Mouse (Mus musculus) cerebellum, adult 2 months (tissue): ENCODE results near the gene Tmem270.

Experiments used
- CTCF ChIP-seq: fragments of 200-500 bp; IDR thresholded peaks from 2 replicates; pipeline ENCODE4 v1.5.1; 2011; ENCODE audit warnings: low read depth, mild to moderate bottlenecking, control low read depth, low read length, moderate library complexity, borderline replicate concordance; ENCODE audit not compliant: insufficient read depth
- POLR2A ChIP-seq: fragments of 200-500 bp; IDR thresholded peaks from 2 replicates; pipeline ENCODE4 v1.6.1; 2011; ENCODE audit warnings: low read length, control low read depth, borderline replicate concordance; ENCODE audit not compliant: insufficient read depth

DNA sequence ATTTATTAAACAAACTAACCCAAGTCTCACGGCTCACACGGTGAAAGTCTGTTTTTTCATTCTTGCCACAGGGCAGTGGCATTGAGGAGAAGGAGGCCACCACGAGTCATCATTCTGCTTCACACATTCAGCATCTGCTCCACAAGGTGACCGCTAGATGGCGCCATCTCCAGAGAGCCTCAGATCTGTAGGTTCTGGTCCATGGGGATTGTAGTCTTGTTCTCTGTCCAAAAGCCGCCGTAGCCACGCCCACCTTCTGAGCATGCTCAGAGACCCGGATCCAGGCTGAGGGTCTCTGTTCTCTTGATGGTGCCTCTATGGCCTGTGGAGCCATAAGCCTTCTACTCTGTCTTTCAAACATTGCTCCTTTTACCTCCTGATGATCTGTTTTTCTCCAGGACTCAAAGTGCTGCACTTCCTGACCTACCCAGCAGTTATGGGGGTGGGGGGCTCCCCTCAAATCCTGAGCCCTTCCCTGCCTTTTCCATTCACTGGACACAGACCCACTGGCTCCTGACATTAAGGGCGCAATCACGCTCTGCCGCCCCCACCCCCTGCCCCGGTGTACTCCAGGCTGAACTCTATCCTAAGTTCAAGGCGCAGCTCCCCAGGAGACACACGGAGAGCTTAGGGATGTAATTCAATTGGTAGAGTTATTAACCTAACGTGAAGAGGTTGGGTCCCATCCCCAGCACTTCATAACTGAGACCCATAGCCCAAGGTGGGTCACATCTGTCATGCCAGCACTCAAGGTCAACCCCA lies 11.7 kb upstream of the Tmem270 start:
- no peak for TF ChIP-seq POLR2A
- TF ChIP-seq CTCF = peak; percentile 53; the same call in 1 of the 2 replicates
